Mouse (Mus musculus) bone marrow, adult 2 months (tissue): Measurements from ENCODE around the gene Rfx8.

Experiments used
- CTCF ChIP-seq: fragments of 200-500 bp; IDR thresholded peaks from 2 replicates; pipeline ENCODE4 v1.5.1; 2011; ENCODE audit warnings: low read length, control low read depth; ENCODE audit not compliant: control insufficient read depth, insufficient read depth
- POLR2A ChIP-seq: fragments of 200-500 bp; IDR thresholded peaks from 2 replicates; pipeline ENCODE4 v1.6.1; 2011; ENCODE audit warnings: low read depth, mild to moderate bottlenecking, control low read depth, low read length, borderline replicate concordance; ENCODE audit not compliant: control insufficient read depth

DNA sequence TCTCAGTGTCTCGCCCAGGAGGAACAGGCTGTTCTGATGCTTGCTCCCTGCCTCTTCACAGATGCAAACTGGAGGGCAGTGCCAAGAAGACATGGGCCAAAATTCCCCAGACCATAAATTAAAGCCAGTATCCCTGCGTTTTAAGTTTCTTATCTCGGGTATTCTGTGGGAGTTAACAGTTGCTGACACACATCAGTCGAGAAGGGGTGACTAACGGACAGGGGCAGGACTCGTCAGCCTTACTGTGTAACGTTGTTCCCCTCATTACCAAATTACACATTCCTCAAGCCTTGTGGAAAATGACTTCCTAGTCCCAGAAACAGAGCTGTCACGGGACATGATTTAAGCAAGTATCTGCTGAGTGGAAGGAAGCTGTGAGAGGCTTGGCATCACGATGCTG is 33.5 kb downstream of the Rfx8 start:
- TF ChIP-seq POLR2A, result no peak
- no peak for TF ChIP-seq CTCF
